Mouse (Mus musculus) large intestine, adult 2 months (tissue): ENCODE data around the gene Cdk8. TPM values are rescaled to one million over a fixed set of nuclear protein-coding genes. Genes with fewer than 3 reads are reported as not detected.

Source experiments
- polyA plus RNA-seq: library from polyadenylated mRNA; depleted of rRNA; stranded (reverse); fragments of >200 nt; gene quantifications from 2 replicates; pipeline ENCODE4 v1.2.3, GENCODE M21; 2012; rRNA removed

Gene Cdk8
- polyA plus RNA-seq, 1 experiment, result 26.7 TPM

Other genes starting within 250 kb of the Cdk8 start
- gene Cyp3a25, start 221.6 kb upstream of the Cdk8 start, polyA plus RNA-seq, result 3.9 and 18.3 TPM in 2 replicates
- gene Cyp3a59, start 152.0 kb upstream of the Cdk8 start, polyA plus RNA-seq, result 0.05 TPM in 1 of 2 replicates, not detected in the other
- gene Gm5565, start 70.7 kb upstream of the Cdk8 start, polyA plus RNA-seq, result not detected in 2 replicates
- gene Gm6309, start 60.5 kb upstream of the Cdk8 start, polyA plus RNA-seq, result not detected in 2 replicates
- gene 1700001J03Rik, start 45.9 kb upstream of the Cdk8 start, polyA plus RNA-seq, result 0.22 and 0.26 TPM in 2 replicates
- 17.7 and 21.3 TPM in 2 replicates for gene Rnf6, start 9.7 kb upstream of the Cdk8 start, polyA plus RNA-seq
- 0.98 and 1.3 TPM in 2 replicates for gene Wasf3, start 153.8 kb downstream of the Cdk8 start, polyA plus RNA-seq